Mouse (Mus musculus) intestine, postnatal 0 days (tissue): ENCODE data around the gene Spink4. TPM values are rescaled to one million over a fixed set of nuclear protein-coding genes. Genes with fewer than 3 reads are reported as not detected.

Experiments used
- ATAC-seq: fragments of 200-750 bp; cut with Nextera tagmentation; 2 replicates; pipeline ENCODE4 v1.8.0; 2017; ENCODE audit warnings: mild to moderate bottlenecking, moderate TSS enrichment, moderate library complexity
- H3K27ac ChIP-seq: fragments of 300-500 bp; sonication (generic); 2 replicates; pipeline ENCODE4 v1.5.1; 2014; ENCODE audit warnings: mild to moderate bottlenecking, low read depth, low read length, moderate library complexity
- H3K27me3 ChIP-seq: fragments of 300-500 bp; sonication (generic); replicated peaks from 2 replicates; pipeline ENCODE4 v1.6.1; 2014; ENCODE audit warnings: low read length, mixed read lengths; ENCODE audit not compliant: control insufficient read depth, insufficient read depth
- H3K36me3 ChIP-seq: fragments of 300-500 bp; sonication (generic); 2 replicates; pipeline ENCODE4 v1.6.1; 2014; ENCODE audit warnings: mild to moderate bottlenecking, moderate library complexity; ENCODE audit not compliant: control insufficient read depth, insufficient read depth
- H3K4me1 ChIP-seq: fragments of 300-500 bp; sonication (generic); replicated peaks from 2 replicates; pipeline ENCODE4 v1.6.1; 2014; ENCODE audit warnings: antibody characterized with exemption, low read length, mixed read lengths; ENCODE audit not compliant: control insufficient read depth, insufficient read depth
- H3K4me2 ChIP-seq: fragments of 300-500 bp; sonication (generic); replicated peaks from 2 replicates; pipeline ENCODE4 v1.6.1; 2014; ENCODE audit warnings: low read depth, mild to moderate bottlenecking, moderate library complexity
- H3K4me3 ChIP-seq: fragments of 300-500 bp; sonication (generic); 2 replicates; pipeline ENCODE4 v1.5.1; 2014; ENCODE audit warnings: low read depth, low read length
- H3K9ac ChIP-seq: fragments of 300-500 bp; sonication (generic); 2 replicates; pipeline ENCODE4 v1.6.1; 2014; ENCODE audit warnings: mild to moderate bottlenecking, low read depth, low read length
- H3K9me3 ChIP-seq: fragments of 300-500 bp; sonication (generic); 2 replicates; pipeline ENCODE4 v1.6.1; 2016; ENCODE audit warnings: mixed run types; ENCODE audit not compliant: control insufficient read depth
- CTCF ChIP-seq: sonication (generic); IDR thresholded peaks from 2 replicates; pipeline ENCODE4 v1.5.1; 2016; ENCODE audit warnings: low read depth, mild to moderate bottlenecking, control low read depth, antibody characterized with exemption, moderate library complexity
- WGBS: fragments of 180-500 bp; shearing (Covaris S2); extraction: QIAGEN DNeasy Blood & Tissue Kit; methylation state at CpG from one replicate; pipeline ENCODE4 v1.1.7; 2014; 5-methylcytosine and 5-hydroxymethylcytosine counted together
- polyA plus RNA-seq: library from polyadenylated mRNA; unstranded; fragments of >200 nt; fragmentation: Nextera tagmentation; extraction: Ambion mirVana; gene quantifications from 2 replicates; pipeline ENCODE4 v1.2.1, GENCODE M21; 2015

The Spink4 gene
- polyA plus RNA-seq, 1 experiment from 2014 or later, result 610 TPM

DNA sequence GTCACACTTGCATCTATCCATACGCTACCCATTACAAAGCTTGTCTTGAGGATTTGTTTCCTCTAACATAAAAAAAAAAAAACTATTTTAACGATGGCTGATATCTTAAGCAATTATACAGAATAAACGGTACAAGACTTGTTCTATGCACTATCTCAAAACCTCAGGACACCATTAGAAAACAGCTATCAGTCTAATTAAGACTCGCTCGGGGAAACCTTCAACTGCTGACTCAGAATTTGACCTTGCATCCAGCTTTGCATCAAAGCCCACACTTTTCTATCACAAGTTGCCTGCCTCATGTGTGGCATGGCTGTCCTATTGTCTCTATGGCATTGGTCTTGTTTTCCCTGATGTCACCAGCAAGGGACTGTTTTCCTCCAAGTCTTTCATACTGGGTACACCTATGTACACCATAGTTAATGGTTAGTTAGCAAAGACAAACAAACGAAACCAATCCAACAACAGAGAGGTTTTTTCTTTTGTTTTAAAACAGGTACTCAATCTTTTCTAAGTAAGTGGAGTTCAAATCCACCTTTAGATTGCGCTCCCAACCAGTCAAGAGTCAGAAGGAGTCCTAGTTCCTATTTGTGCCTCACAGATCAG lies 26.8 kb downstream of the Spink4 start:
- Histone ChIP-seq H3K27ac (no peak overlapping the region), H3K36me3 (peaks cover 32% of the 10 kb centered on the region)

DNA sequence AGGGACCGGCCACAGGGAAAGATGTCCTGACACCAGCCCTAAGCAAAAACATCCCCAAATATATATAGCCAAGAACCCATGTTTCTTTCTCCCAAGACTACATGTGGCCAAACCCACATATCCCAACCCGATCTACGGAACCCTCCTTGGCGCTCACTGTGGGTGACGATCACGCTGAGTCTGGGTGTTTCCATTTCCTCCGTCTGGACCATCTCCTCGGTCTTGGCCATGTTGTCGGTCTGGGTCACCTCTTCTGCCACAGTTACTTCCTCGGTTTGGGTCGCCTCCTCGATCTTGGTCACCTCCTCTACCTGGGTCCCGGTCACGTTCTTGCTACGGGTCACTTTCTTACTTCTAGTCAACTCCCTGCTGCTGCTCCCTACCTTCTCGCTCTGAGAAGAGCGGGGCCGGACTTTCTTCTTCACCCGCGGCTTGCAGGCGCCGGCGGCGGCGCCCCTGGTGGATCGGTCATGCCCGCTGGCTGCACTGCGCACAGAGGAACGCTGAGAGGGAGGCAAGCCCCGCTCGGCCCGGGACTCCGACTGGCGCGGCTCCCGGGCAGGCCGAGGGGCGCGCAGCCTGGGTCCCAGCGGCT lies 27.8 kb downstream of the Spink4 start:
- Histone ChIP-seq H3K4me2 (peak overlapping the region; percentile 75), H3K27me3 (no peaks in the 10 kb centered on the region), H3K36me3 (peaks cover 30% of the 10 kb centered on the region), H3K4me1 (peaks cover 8% of the 10 kb centered on the region; the same call in 1 of the 2 replicates), H3K9ac (peak overlapping the region; percentile 87), H3K4me3 (peak overlapping the region; percentile 81), H3K9me3 (no peaks in the 10 kb centered on the region), H3K27ac (peak overlapping the region; percentile 83)
- WGBS, result under 1% methylated on average over 40 of the region's 40 CpGs
- peak; percentile 48 for TF ChIP-seq CTCF
- ATAC-seq, result peak; percentile 28

More for the DNA sequence above, 26.8 kb downstream of the Spink4 start:
- 65% methylated on average over 7 of the region's 7 CpGs for WGBS
- Histone ChIP-seq H3K27me3 (no peaks in the 10 kb centered on the region), H3K4me2 (peak overlapping the region; percentile 75), H3K4me3 (peak overlapping the region; percentile 81; the same call in 1 of the 2 replicates), H3K9me3 (no peaks in the 10 kb centered on the region), H3K9ac (0 out of 2 replicates have a peak overlapping the region, but pooled peaks have one; percentile 87), H3K4me1 (peaks cover 8% of the 10 kb centered on the region; the same call in 1 of the 2 replicates)
- no peak for TF ChIP-seq CTCF
- ATAC-seq, result no peak

DNA sequence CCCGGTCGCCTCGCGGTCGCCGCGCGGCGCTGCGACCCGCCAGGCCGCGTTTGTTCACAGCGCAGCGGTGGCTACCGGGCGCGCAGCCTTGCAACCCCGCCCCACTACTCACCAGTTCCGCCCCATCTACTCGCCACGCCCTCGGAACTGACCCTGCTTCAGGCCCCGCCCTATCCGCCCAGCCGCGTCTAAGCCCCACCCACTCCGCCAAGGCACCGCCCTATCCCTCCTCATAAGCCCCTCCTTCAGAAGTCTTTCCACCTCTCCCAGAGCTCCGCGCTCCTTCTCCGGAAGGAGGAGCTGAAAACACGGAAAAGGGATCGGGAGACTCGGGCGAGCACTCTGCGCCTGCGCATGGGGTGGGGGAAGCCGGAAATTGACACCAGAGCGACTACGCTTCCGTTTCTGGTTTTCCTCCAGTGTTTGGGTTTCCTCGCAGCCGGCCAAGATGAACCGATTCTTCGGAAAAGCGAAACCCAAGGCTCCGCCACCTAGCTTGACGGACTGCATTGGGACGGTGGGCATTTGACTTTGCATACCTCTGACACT lies 28.4 kb downstream of the Spink4 start, which contains the start of the genes Bag1 and Chmp5:
Gene Bag1 (minus strand): TSS at position 135 of the 549 bp plus-strand sequence.
Gene Chmp5 (plus strand): TSS at position 248 of the 549 bp plus-strand sequence.
- no peaks in the 10 kb centered on the region for H3K27me3 ChIP-seq
- peaks cover 8% of the 10 kb centered on the region; the same call in 1 of the 2 replicates for H3K4me1 ChIP-seq
- H3K9me3 ChIP-seq, result no peaks in the 10 kb centered on the region
- H3K27ac ChIP-seq, result peak within 1 kb of the TSS; percentile 83
- peak within 1 kb of the TSS; percentile 87 for H3K9ac ChIP-seq
- TF ChIP-seq CTCF, result peak; percentile 42; the same call in 1 of the 2 replicates
- ATAC-seq, result peak; percentile 97
- peaks cover 31% of the 10 kb centered on the region for H3K36me3 ChIP-seq
- H3K4me2 ChIP-seq, result peak within 1 kb of the TSS; percentile 78
- WGBS, result 0% methylated on average over 50 of the region's 50 CpGs
- H3K4me3 ChIP-seq, result peak within 1 kb of the TSS; percentile 81

DNA sequence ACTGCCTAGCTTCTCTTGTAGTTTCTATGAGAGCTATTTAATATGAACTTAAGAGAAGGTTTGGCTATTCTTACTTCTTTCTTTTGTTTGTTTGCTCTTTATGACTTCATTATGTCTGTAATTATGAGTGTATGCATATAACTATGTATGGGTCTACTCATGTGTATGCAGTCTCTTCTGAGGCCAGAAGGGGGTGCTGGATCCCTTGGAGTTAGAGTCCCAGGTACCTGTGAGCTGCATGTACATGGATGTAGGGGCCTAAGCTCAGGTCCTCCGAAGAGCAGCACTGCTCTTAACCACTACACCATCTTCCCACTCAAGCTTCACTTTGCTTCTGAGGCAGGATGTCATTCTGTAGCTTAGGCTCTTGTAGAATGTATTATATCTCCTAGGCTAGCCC lies 33.7 kb downstream of the Spink4 start:
- no peak for ATAC-seq
- Histone ChIP-seq H3K9ac (no peak overlapping the region), H3K27ac (no peak overlapping the region), H3K27me3 (no peaks in the 10 kb centered on the region), H3K4me3 (no peak overlapping the region), H3K4me2 (no peak overlapping the region), H3K36me3 (peaks cover 68% of the 10 kb centered on the region), H3K4me1 (peaks cover 5% of the 10 kb centered on the region; the same call in 1 of the 2 replicates), H3K9me3 (no peaks in the 10 kb centered on the region)
- TF ChIP-seq CTCF, result peak; percentile 65
- 88% methylated on average over 1 of the region's 1 CpGs for WGBS

DNA sequence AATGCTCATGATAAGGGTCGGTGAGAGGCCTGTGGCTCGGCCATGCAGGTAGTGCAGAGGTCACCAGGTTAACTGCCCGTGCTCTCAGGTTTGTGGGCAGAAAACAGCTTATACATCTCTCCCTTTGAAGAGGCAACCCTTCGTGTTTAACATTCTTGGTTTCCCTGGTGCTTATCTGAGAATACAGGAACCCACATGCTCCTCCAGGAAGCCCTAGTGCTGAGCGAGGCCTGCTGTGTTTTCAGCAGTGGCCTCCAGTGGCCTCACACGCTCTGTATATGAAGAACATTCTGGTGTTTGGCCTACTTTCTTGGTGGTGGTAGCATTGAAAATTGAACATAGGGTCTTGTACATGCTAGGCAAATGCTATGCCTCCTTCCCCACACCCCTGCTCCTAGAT lies 36.1 kb downstream of the Spink4 start:
- no peak overlapping the region for H3K4me3 ChIP-seq
- H3K27me3 ChIP-seq, result no peaks in the 10 kb centered on the region
- ATAC-seq, result no peak
- TF ChIP-seq CTCF, result no peak
- peaks cover 85% of the 10 kb centered on the region for H3K36me3 ChIP-seq
- H3K4me1 ChIP-seq, result no peaks in the 10 kb centered on the region
- no peak overlapping the region for H3K4me2 ChIP-seq
- no peaks in the 10 kb centered on the region for H3K9me3 ChIP-seq
- H3K27ac ChIP-seq, result no peak overlapping the region
- 78% methylated on average over 6 of the region's 6 CpGs for WGBS
- H3K9ac ChIP-seq, result no peak overlapping the region

DNA sequence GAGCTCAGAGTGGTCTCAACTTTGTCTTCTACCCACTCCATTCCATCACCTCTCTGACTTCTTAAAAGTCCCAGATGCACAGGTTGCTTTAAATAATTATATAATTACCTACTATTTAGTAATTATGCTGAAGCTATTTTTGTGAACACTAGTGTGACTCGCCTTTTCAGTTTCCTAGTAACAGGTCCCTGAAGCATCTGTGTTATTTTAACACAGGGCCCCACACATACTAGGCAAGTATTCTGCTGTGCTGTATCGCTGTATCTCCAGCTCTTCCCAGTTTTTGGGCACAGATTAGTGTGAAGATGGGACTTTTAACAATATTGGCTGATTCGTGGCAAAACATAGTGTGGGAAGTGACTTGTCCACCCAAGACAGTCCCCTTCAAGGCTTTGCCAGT lies 43.7 kb downstream of the Spink4 start:
- no peak for ATAC-seq
- no peaks in the 10 kb centered on the region for H3K9me3 ChIP-seq
- H3K27ac ChIP-seq, result no peak overlapping the region
- H3K4me1 ChIP-seq, result no peaks in the 10 kb centered on the region
- no peak overlapping the region for H3K9ac ChIP-seq
- no peaks in the 10 kb centered on the region for H3K27me3 ChIP-seq
- WGBS, result 93% methylated on average over 3 of the region's 3 CpGs
- H3K4me2 ChIP-seq, result no peak overlapping the region
- H3K4me3 ChIP-seq, result no peak overlapping the region
- peaks cover 70% of the 10 kb centered on the region for H3K36me3 ChIP-seq
- no peak for TF ChIP-seq CTCF
